ENCODE assay signal across 8 mouse cellular contexts in genomic region chr7:99535741-99536501, GRCm38 (mm10). TPM values are rescaled to one million over a fixed set of nuclear protein-coding genes. Genes with fewer than 3 reads are reported as not detected.
DNase-seq lines count a peak whose midpoint lies in the region; ATAC-seq and TF ChIP-seq lines count a peak whose summit lies in the region.

No protein-coding gene starts in this region.

- no peak for TF ChIP-seq CTCF in lung, adult 2 months (IDR thresholded peaks at IDR 0.05; ENCODE audit: insufficient read depth, low read length)

- H3K9me3 ChIP-seq in forebrain, embryonic 15.5 days, result no peaks in the 10 kb centered on the region
- H3K9me3 ChIP-seq in midbrain, embryonic 12.5 days, result no peaks in the 10 kb centered on the region

- no peak; the same call in 1 of the 2 replicates for TF ChIP-seq POLR2A in lung, adult 2 months (IDR thresholded peaks at IDR 0.05; ENCODE audit: borderline replicate concordance, extremely low read depth, low read depth, low read length)

- peak; percentile 57 for ATAC-seq in forebrain, embryonic 15.5 days (replicated peaks)
- peak; percentile 67 for ATAC-seq in midbrain, embryonic 12.5 days (ENCODE audit: low FRiP score, low read depth)

- no peaks in the 10 kb centered on the region for H3K36me3 ChIP-seq in forebrain, embryonic 15.5 days
- no peaks in the 10 kb centered on the region for H3K36me3 ChIP-seq in midbrain, embryonic 12.5 days

- no peaks in the 10 kb centered on the region for H3K27me3 ChIP-seq in forebrain, embryonic 15.5 days
- H3K27me3 ChIP-seq in midbrain, embryonic 12.5 days, result peaks cover 12% of the 10 kb centered on the region; the same call in 1 of the 2 replicates

- peak overlapping the region; percentile 94 for H3K4me2 ChIP-seq in forebrain, embryonic 15.5 days (replicated peaks)
- peak overlapping the region; percentile 79 for H3K4me2 ChIP-seq in midbrain, embryonic 12.5 days (replicated peaks)

- H3K27ac ChIP-seq in forebrain, embryonic 15.5 days (replicated peaks), result peak overlapping the region; percentile 94
- H3K27ac ChIP-seq in midbrain, embryonic 12.5 days (replicated peaks), result peak overlapping the region; percentile 87

- peaks cover 35% of the 10 kb centered on the region for H3K4me1 ChIP-seq in lung, adult 2 months (ENCODE audit: control insufficient read depth, insufficient read depth, low read length)
- peaks cover 58% of the 10 kb centered on the region for H3K4me1 ChIP-seq in forebrain, embryonic 15.5 days
- peaks cover 49% of the 10 kb centered on the region for H3K4me1 ChIP-seq in midbrain, embryonic 12.5 days

- H3K9ac ChIP-seq in forebrain, embryonic 15.5 days (replicated peaks), result peak overlapping the region; percentile 74
- peak overlapping the region; percentile 85 for H3K9ac ChIP-seq in midbrain, embryonic 12.5 days (replicated peaks)

- peak; percentile 60 for DNase-seq in lung, adult 2 months
- no peak for DNase-seq in lung, postnatal 25 days (ENCODE audit: low spot score)
- peak; percentile 24 for DNase-seq in adrenal gland, postnatal 25 days
- DNase-seq in left cerebral cortex, postnatal 25 days (ENCODE audit: low spot score in 2 of 2), result peak; percentile 59 to 60
- DNase-seq in thymus, postnatal 0 days (ENCODE audit: low spot score), result peak; percentile 65
- no peak for DNase-seq in cerebellum, adult 9-11 months

- WGBS in lung, adult 2 months, result 2% methylated on average over 46 of the region's 46 CpGs
- WGBS in forebrain, embryonic 15.5 days, result 7% methylated on average over 46 of the region's 46 CpGs
- WGBS in midbrain, embryonic 12.5 days, result 13% methylated on average over 46 of the region's 46 CpGs

- H3K4me3 ChIP-seq in lung, adult 2 months (replicated peaks; ENCODE audit: extremely low read depth, low read depth, low read length), result peak overlapping the region; percentile 75
- peak overlapping the region; percentile 90 for H3K4me3 ChIP-seq in forebrain, embryonic 15.5 days
- H3K4me3 ChIP-seq in midbrain, embryonic 12.5 days, result peak overlapping the region; percentile 82

- intact Hi-C loops in left cerebral cortex, postnatal 25 days (cut with DNase I), result no loop called here

RNA-seq across cellular contexts. Expression of gene Arrb1, which starts 0.7 kb away (rescaled TPM):
- 131 and 161 TPM in 2 replicates for polyA plus RNA-seq in lung, adult 2 months (2012; rRNA removed)
- 43.9 and 69.0 TPM in 2 replicates for total RNA-seq in adrenal gland, postnatal 25 days (2021)
- polyA plus RNA-seq in forebrain, embryonic 15.5 days (2015; fragmentation: Nextera tagmentation; extraction: Ambion mirVana), result 14.3 and 15.1 TPM in 2 replicates
- total RNA-seq in left cerebral cortex, postnatal 25 days (2021), result 100 to 1,000 TPM; 180 to 181 TPM
- polyA plus RNA-seq in midbrain, embryonic 12.5 days (2016; fragmentation: Nextera tagmentation; extraction: Ambion mirVana), result 13.4 and 14.1 TPM in 2 replicates
- 4.6 and 5.2 TPM in 2 replicates for polyA plus RNA-seq in thymus, postnatal 0 days (2015; fragmentation: Nextera tagmentation; extraction: Ambion mirVana)

RNA-seq across cellular contexts. Expression of gene Rps3, which starts 52.4 kb away (rescaled TPM):
- 206 and 308 TPM in 2 replicates for polyA plus RNA-seq in lung, adult 2 months (2012; rRNA removed)
- 552 and 603 TPM in 2 replicates for total RNA-seq in adrenal gland, postnatal 25 days (2021)
- polyA plus RNA-seq in forebrain, embryonic 15.5 days (2015; fragmentation: Nextera tagmentation; extraction: Ambion mirVana), result 553 and 561 TPM in 2 replicates
- 100 to 1,000 TPM; 230 to 233 TPM for total RNA-seq in left cerebral cortex, postnatal 25 days (2021)
- 555 and 561 TPM in 2 replicates for polyA plus RNA-seq in midbrain, embryonic 12.5 days (2016; fragmentation: Nextera tagmentation; extraction: Ambion mirVana)
- polyA plus RNA-seq in thymus, postnatal 0 days (2015; fragmentation: Nextera tagmentation; extraction: Ambion mirVana), result 1,054 and 1,103 TPM in 2 replicates

Comparison
In these comparisons a context has a peak if more than half of its experiments do, and no peak if none do; other contexts are left out.
1. DNase-seq: peak in lung, adult 2 months (single experiment), adrenal gland, postnatal 25 days (single experiment), left cerebral cortex, postnatal 25 days (2 of 2) and thymus, postnatal 0 days (single experiment); none in lung, postnatal 25 days (single experiment) and cerebellum, adult 9-11 months (single experiment).
2. Peak in every context shown above with its lines, with median percentiles within 50 percentile points of each other: H3K4me3 ChIP-seq.